Mouse (Mus musculus) intestine, embryonic 16.5 days (tissue): Measurements from ENCODE around the gene Nfyc. TPM values are rescaled to one million over a fixed set of nuclear protein-coding genes. Genes with fewer than 3 reads are reported as not detected.

Experiments
- ATAC-seq: fragments of 200-750 bp; cut with Nextera tagmentation; 2 replicates; pipeline ENCODE4 v1.8.0; 2017; ENCODE audit warnings: moderate TSS enrichment, moderate library complexity
- H3K27ac ChIP-seq: fragments of 300-500 bp; sonication (generic); 2 replicates; pipeline ENCODE4 v1.5.1; 2014; ENCODE audit warnings: mild to moderate bottlenecking, low read length
- H3K27me3 ChIP-seq: fragments of 300-500 bp; sonication (generic); replicated peaks from 2 replicates; pipeline ENCODE4 v1.6.1; 2014; ENCODE audit warnings: low read length, control low read depth, mixed read lengths; ENCODE audit not compliant: control insufficient read depth, insufficient read depth
- H3K36me3 ChIP-seq: fragments of 300-500 bp; sonication (generic); 2 replicates; pipeline ENCODE4 v1.6.1; 2014; ENCODE audit warnings: low read length, control low read depth; ENCODE audit not compliant: control insufficient read depth, insufficient read depth
- H3K4me1 ChIP-seq: fragments of 300-500 bp; sonication (generic); 2 replicates; pipeline ENCODE4 v1.6.1; 2014; ENCODE audit warnings: low read length, control low read depth, mixed read lengths; ENCODE audit not compliant: control insufficient read depth, insufficient read depth
- H3K4me2 ChIP-seq: fragments of 300-500 bp; sonication (generic); 2 replicates; pipeline ENCODE4 v1.6.1; 2014; ENCODE audit warnings: low read depth, low read length, control low read depth
- H3K4me3 ChIP-seq: fragments of 300-500 bp; sonication (generic); 2 replicates; pipeline ENCODE4 v1.5.1; 2014; ENCODE audit warnings: mild to moderate bottlenecking, low read length
- H3K9ac ChIP-seq: fragments of 300-500 bp; sonication (generic); 2 replicates; pipeline ENCODE4 v1.6.1; 2014; ENCODE audit warnings: low read depth, low read length
- H3K9me3 ChIP-seq: fragments of 300-500 bp; sonication (generic); 2 replicates; pipeline ENCODE4 v1.6.1; 2016; ENCODE audit warnings: low read length, control low read depth; ENCODE audit not compliant: control insufficient read depth
- WGBS: fragments of 180-500 bp; shearing (Covaris S2); extraction: QIAGEN DNeasy Blood & Tissue Kit; methylation state at CpG from one replicate; pipeline ENCODE4 v1.1.7; 2014; 5-methylcytosine and 5-hydroxymethylcytosine counted together
- polyA plus RNA-seq: library from polyadenylated mRNA; unstranded; fragments of >200 nt; fragmentation: Nextera tagmentation; extraction: Ambion mirVana; gene quantifications from 2 replicates; pipeline ENCODE4 v1.2.1, GENCODE M21; 2015

Gene Nfyc
- polyA plus RNA-seq, 1 experiment from 2014 or later, result 85.8 TPM

GRCm38 (mm10) chr4:120815622-120816334 lies 15.6 kb downstream of the Nfyc start:
- Histone ChIP-seq H3K4me2 (peak overlapping the region; percentile 65), H3K4me1 (peaks cover 22% of the 10 kb centered on the region), H3K9me3 (no peaks in the 10 kb centered on the region), H3K9ac (peak overlapping the region; percentile 74), H3K27me3 (no peaks in the 10 kb centered on the region), H3K27ac (peak overlapping the region; percentile 77), H3K4me3 (peak overlapping the region; percentile 54), H3K36me3 (no peaks in the 10 kb centered on the region)
- ATAC-seq, result peak; percentile 97
- WGBS, result 6% methylated on average over 10 of the region's 10 CpGs

- 4% methylated on average over 4 of the region's 4 CpGs for WGBS
- Histone ChIP-seq H3K27me3 (no peaks in the 10 kb centered on the region), H3K4me1 (peaks cover 22% of the 10 kb centered on the region), H3K9ac (peak overlapping the region; percentile 74), H3K9me3 (no peaks in the 10 kb centered on the region), H3K36me3 (no peaks in the 10 kb centered on the region), H3K4me2 (peak overlapping the region; percentile 65), H3K4me3 (peak overlapping the region; percentile 54), H3K27ac (peak overlapping the region; percentile 77)
- peak; percentile 51 for ATAC-seq
Observed at GRCm38 (mm10) chr4:120815163-120815562, 16.2 kb downstream of the Nfyc start.

DNA sequence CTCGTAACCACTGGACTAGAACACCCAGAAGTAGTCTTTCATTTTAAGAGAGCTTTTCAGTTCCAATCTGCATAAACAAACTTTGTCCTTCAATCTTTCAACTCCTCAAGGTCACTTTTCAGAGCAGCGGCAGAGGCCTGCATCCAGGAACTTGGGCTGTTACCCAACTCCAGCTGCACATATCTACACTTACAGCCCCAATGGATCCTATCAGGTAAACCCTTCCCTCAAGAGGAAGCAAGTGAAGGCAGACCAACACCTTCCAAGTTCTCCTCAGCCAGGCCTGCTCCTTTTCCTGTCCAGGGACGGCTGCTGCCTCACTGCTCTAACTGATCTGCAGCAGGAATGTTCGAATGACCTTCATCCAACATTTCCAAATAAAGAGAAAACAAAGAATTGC lies 17.2 kb downstream of the Nfyc start:
- H3K27me3 ChIP-seq, result no peaks in the 10 kb centered on the region
- H3K4me1 ChIP-seq, result peaks cover 22% of the 10 kb centered on the region
- peak overlapping the region; percentile 64 for H3K9ac ChIP-seq
- H3K4me3 ChIP-seq, result peak overlapping the region; percentile 47
- no peaks in the 10 kb centered on the region for H3K9me3 ChIP-seq
- peak overlapping the region; percentile 65 for H3K4me2 ChIP-seq
- ATAC-seq, result peak; percentile 34; the same call in 1 of the 2 replicates
- H3K27ac ChIP-seq, result peak overlapping the region; percentile 88
- no peaks in the 10 kb centered on the region for H3K36me3 ChIP-seq
- WGBS, result 15% methylated on average over 4 of the region's 4 CpGs

DNA sequence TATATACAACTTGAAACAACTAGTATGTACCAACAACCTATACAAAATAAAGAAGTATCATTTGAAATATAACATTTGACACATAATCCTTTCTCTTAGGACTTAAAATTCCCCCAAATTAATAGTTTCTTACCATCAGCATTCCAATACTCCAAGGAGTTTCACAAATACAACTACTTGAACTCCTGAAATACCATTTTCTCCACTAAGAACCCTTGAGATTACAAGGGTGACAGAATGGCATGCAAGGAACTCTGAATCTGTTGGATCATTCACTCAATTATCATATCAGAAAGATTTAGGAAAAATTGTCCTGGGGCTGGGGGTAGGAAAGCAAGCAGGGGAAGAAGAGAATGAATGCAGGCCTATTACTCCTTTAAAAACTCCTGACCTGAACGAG lies 17.6 kb downstream of the Nfyc start:
- no peaks in the 10 kb centered on the region for H3K36me3 ChIP-seq
- H3K27ac ChIP-seq, result peak overlapping the region; percentile 88
- WGBS, result 7% methylated on average over 1 of the region's 1 CpGs
- no peak for ATAC-seq
- H3K9me3 ChIP-seq, result no peaks in the 10 kb centered on the region
- H3K4me2 ChIP-seq, result peak overlapping the region; percentile 65
- no peaks in the 10 kb centered on the region for H3K27me3 ChIP-seq
- peaks cover 22% of the 10 kb centered on the region for H3K4me1 ChIP-seq
- peak overlapping the region; percentile 64 for H3K9ac ChIP-seq
- H3K4me3 ChIP-seq, result peak overlapping the region; percentile 47

DNA sequence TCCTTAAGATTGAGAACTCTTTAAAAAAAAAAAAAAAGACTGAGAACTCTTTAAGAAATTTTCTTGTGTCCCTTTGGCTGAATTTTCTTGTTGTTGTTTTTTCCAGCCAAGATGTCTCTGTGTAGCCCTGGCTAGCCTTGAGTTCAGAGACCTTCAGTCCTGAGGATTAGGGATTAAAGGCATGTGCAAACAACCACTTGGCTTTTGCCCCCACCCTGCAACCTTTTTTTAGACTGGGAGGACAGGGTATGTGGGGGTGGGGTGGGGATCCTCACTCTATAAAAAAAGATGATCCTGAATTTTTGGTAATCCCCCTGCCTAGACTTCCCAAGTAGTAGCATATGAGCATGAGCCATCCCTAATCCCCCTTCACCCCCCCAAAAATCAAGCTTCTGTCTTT lies 25.6 kb downstream of the Nfyc start:
- Histone ChIP-seq H3K9me3 (no peaks in the 10 kb centered on the region), H3K27me3 (no peaks in the 10 kb centered on the region), H3K4me2 (no peak overlapping the region), H3K9ac (no peak overlapping the region), H3K4me3 (no peak overlapping the region), H3K36me3 (no peaks in the 10 kb centered on the region), H3K27ac (no peak overlapping the region), H3K4me1 (no peaks in the 10 kb centered on the region)
- no peak for ATAC-seq

- no peak overlapping the region for H3K4me2 ChIP-seq
- ATAC-seq, result no peak
- H3K9me3 ChIP-seq, result no peaks in the 10 kb centered on the region
- H3K4me3 ChIP-seq, result no peak overlapping the region
- no peak overlapping the region for H3K27ac ChIP-seq
- H3K36me3 ChIP-seq, result no peaks in the 10 kb centered on the region
- peaks cover 6% of the 10 kb centered on the region for H3K4me1 ChIP-seq
- H3K27me3 ChIP-seq, result no peaks in the 10 kb centered on the region
- 40% methylated on average over 2 of the region's 2 CpGs for WGBS
- no peak overlapping the region for H3K9ac ChIP-seq
Observed at GRCm38 (mm10) chr4:120801446-120801845, 29.9 kb downstream of the Nfyc start.

- no peaks in the 10 kb centered on the region for H3K36me3 ChIP-seq
- no peak overlapping the region for H3K4me3 ChIP-seq
- H3K9ac ChIP-seq, result no peak overlapping the region
- H3K4me1 ChIP-seq, result peaks cover 6% of the 10 kb centered on the region
- H3K27ac ChIP-seq, result no peak overlapping the region
- H3K27me3 ChIP-seq, result no peaks in the 10 kb centered on the region
- H3K9me3 ChIP-seq, result no peaks in the 10 kb centered on the region
- no peak for ATAC-seq
- 50% methylated on average over 3 of the region's 3 CpGs for WGBS
- H3K4me2 ChIP-seq, result no peak overlapping the region
Observed at GRCm38 (mm10) chr4:120800691-120801090, 30.7 kb downstream of the Nfyc start.

GRCm38 (mm10) chr4:120799680-120800166 lies 31.6 kb downstream of the Nfyc start:
- Histone ChIP-seq H3K27me3 (no peaks in the 10 kb centered on the region), H3K27ac (no peak overlapping the region), H3K9me3 (no peaks in the 10 kb centered on the region), H3K4me2 (no peak overlapping the region), H3K4me3 (no peak overlapping the region), H3K36me3 (no peaks in the 10 kb centered on the region), H3K4me1 (peaks cover 6% of the 10 kb centered on the region), H3K9ac (no peak overlapping the region)
- ATAC-seq, result peak; percentile 72
- 46% methylated on average over 2 of the region's 2 CpGs for whole genome bisulfite sequencing

DNA sequence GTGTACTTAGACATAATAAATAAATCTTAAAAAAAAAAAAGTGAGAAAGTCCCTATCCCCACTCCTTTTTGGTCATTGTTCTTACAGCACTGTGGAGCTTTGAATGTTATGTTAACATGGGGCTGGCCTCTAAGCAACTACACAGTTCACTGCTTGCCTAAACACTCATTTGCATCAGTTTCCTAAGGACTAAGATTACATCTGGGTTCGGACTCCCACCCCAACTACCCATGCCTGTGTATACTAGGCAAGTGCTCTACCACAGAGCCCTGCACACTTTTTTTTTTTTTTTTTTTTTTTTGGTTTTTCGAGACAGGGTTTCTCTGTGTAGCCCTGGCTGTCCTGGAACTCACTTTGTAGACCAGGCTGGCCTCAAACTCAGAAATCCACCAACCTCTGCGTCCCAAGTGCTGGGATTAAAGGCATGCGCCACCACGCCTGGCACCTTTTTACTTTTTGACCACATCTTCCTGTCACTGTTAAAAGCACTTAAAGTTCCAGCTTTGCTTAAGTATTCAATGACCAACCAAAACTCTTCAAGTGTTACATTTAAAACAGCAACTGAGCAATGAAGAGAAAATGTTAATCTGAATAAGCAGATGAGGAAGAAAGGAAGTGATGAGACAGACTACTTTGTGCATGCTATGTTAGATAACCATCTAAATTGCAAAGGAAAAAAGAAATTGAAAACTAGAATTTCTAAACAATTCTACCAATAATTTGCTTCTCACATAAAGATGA lies 33.2 kb downstream of the Nfyc start:
- no peaks in the 10 kb centered on the region for H3K36me3 ChIP-seq
- 94% methylated on average over 4 of the region's 5 CpGs for WGBS
- no peaks in the 10 kb centered on the region for H3K27me3 ChIP-seq

More for the DNA sequence above, 33.2 kb downstream of the Nfyc start:
- Histone ChIP-seq H3K9me3 (no peaks in the 10 kb centered on the region), H3K27ac (no peak overlapping the region), H3K4me1 (peaks cover 6% of the 10 kb centered on the region), H3K4me2 (no peak overlapping the region), H3K4me3 (no peak overlapping the region), H3K9ac (no peak overlapping the region)
- ATAC-seq, result no peak
